7 mouse cellular contexts compared by ENCODE assay signal in genomic region chr13:95973368-95973958, GRCm38 (mm10).
A peak's percentile ranks its signal among the peaks of the same experiment; 100 is the strongest.
DNase-seq lines count a peak whose midpoint lies in the region; ATAC-seq lines count a peak whose summit lies in the region.

No protein-coding gene starts in this region.

- ATAC-seq in activated CD4-positive, CD25-positive, alpha-beta regulatory T cell, adult 4 months = peak; percentile 86
- peak; percentile 73; the same call in 1 of the 2 replicates for ATAC-seq in limb, embryonic 11.5 days (ENCODE audit: insufficient number of reproducible peaks, low FRiP score, low TSS enrichment, low read depth)
- ATAC-seq in midbrain, embryonic 13.5 days = peak; percentile 85

- DNase-seq in cerebellum, postnatal 4 days (ENCODE audit: low spot score in 2 of 2) = peak; percentile 56 to 85
- peak; percentile 11 to 40 for DNase-seq in gastrocnemius, adult 8-10 months (ENCODE audit: low spot score in 2 of 2)
- DNase-seq in hindlimb bud, embryonic 11.5 days (ENCODE audit: extremely low spot score, low read depth, low spot score) = peak; percentile 47
- peak; percentile 85 for DNase-seq in limb, embryonic 11.5 days (ENCODE audit: low spot score)
- peak; percentile 46 for DNase-seq in spleen, adult 12 weeks (ENCODE audit: low spot score)

- no peak overlapping the region for H3K9ac ChIP-seq in limb, embryonic 11.5 days (ENCODE audit: low read length)
- H3K9ac ChIP-seq in midbrain, embryonic 13.5 days (replicated peaks) = no peak overlapping the region

- H3K4me2 ChIP-seq in limb, embryonic 11.5 days (ENCODE audit: low read depth, severe bottlenecking) = no peak overlapping the region
- no peak overlapping the region for H3K4me2 ChIP-seq in midbrain, embryonic 13.5 days (replicated peaks)

- H3K4me3 ChIP-seq in limb, embryonic 11.5 days (ENCODE audit: low read depth, low read length) = no peak overlapping the region
- no peak overlapping the region for H3K4me3 ChIP-seq in midbrain, embryonic 13.5 days (replicated peaks)

- no peak overlapping the region for H3K27ac ChIP-seq in limb, embryonic 11.5 days (replicated peaks; ENCODE audit: low read depth, low read length)
- no peak overlapping the region for H3K27ac ChIP-seq in midbrain, embryonic 13.5 days

- H3K4me1 ChIP-seq in limb, embryonic 11.5 days (ENCODE audit: control insufficient read depth, insufficient read depth, low read length) = no peaks in the 10 kb centered on the region
- H3K4me1 ChIP-seq in midbrain, embryonic 13.5 days (replicated peaks) = no peaks in the 10 kb centered on the region

- H3K27me3 ChIP-seq in limb, embryonic 11.5 days (ENCODE audit: control insufficient read depth, insufficient read depth, low read length) = no peaks in the 10 kb centered on the region
- H3K27me3 ChIP-seq in midbrain, embryonic 13.5 days = 0 out of 2 replicates have a peak, but pooled peaks cover 4% of the 10 kb centered on the region

- 59% methylated on average over 11 of the region's 11 CpGs for WGBS in limb, embryonic 11.5 days
- WGBS in midbrain, embryonic 13.5 days = 51% methylated on average over 11 of the region's 11 CpGs

- no peaks in the 10 kb centered on the region for H3K9me3 ChIP-seq in limb, embryonic 11.5 days (ENCODE audit: control insufficient read depth, low read length)
- no peaks in the 10 kb centered on the region for H3K9me3 ChIP-seq in midbrain, embryonic 13.5 days

- no peaks in the 10 kb centered on the region for H3K36me3 ChIP-seq in limb, embryonic 11.5 days (ENCODE audit: control insufficient read depth, insufficient read depth, low read length)
- no peaks in the 10 kb centered on the region for H3K36me3 ChIP-seq in midbrain, embryonic 13.5 days

Comparison
In these comparisons a context has a peak if more than half of its experiments do, and no peak if none do; other contexts are left out.
1. DNase-seq: peak in every context shown above with its lines; median percentile 85 in limb, embryonic 11.5 days; 70 in cerebellum, postnatal 4 days; 47 in hindlimb bud, embryonic 11.5 days; 46 in spleen, adult 12 weeks; 26 in gastrocnemius, adult 8-10 months.